Comparison of ENCODE assay signal across 21 mouse cellular contexts in genomic region chr11:49888469-49888868, GRCm38 (mm10). TPM values are rescaled to one million over a fixed set of nuclear protein-coding genes. Genes with fewer than 3 reads are reported as not detected.
"Had no signal": no experiment of that assay in that cellular context is flagged by ENCODE, and none has a peak within 500 bp of the region (broad histone marks: within the 10 kb centered on the region; RNA-seq: fewer than 3 reads in every experiment).

No protein-coding gene starts in this region.

- H3K27ac ChIP-seq: limb, embryonic 12.5 days; limb, embryonic 15.5 days; liver, embryonic 13.5 days; lung, embryonic 15.5 days; midbrain, embryonic 10.5 days; midbrain, embryonic 13.5 days; neural tube, embryonic 12.5 days; neural tube, embryonic 15.5 days; stomach, postnatal 0 days had no signal

- H3K4me2 ChIP-seq: limb, embryonic 12.5 days; limb, embryonic 15.5 days; liver, embryonic 13.5 days; lung, embryonic 15.5 days; midbrain, embryonic 13.5 days; neural tube, embryonic 12.5 days; neural tube, embryonic 15.5 days had no signal

- DNase-seq: kidney, adult 18-20 months; kidney, adult 9 months; kidney, postnatal 14 days; kidney, postnatal 4 days; left cerebral cortex, postnatal 4 days; liver, embryonic 13.5 days; lung, adult 18-20 months; lung, postnatal 10 days; lung, postnatal 36 days; thymus, adult 18-20 months; thymus, postnatal 36 days had no signal

- H3K4me1 ChIP-seq: limb, embryonic 12.5 days; limb, embryonic 15.5 days; lung, embryonic 15.5 days; midbrain, embryonic 10.5 days; neural tube, embryonic 12.5 days; neural tube, embryonic 15.5 days had no signal

- H3K4me3 ChIP-seq: limb, embryonic 12.5 days; limb, embryonic 15.5 days; liver, embryonic 13.5 days; lung, embryonic 15.5 days; megakaryocyte, embryonic 14.5 days; midbrain, embryonic 10.5 days; midbrain, embryonic 13.5 days; neural tube, embryonic 12.5 days; neural tube, embryonic 15.5 days had no signal

- H3K9ac ChIP-seq: limb, embryonic 12.5 days; limb, embryonic 15.5 days; liver, embryonic 13.5 days; lung, embryonic 15.5 days; midbrain, embryonic 13.5 days; neural tube, embryonic 12.5 days; neural tube, embryonic 15.5 days had no signal

- H3K9me3 ChIP-seq: limb, embryonic 12.5 days; limb, embryonic 15.5 days; liver, embryonic 13.5 days; lung, embryonic 15.5 days; megakaryocyte, embryonic 14.5 days; midbrain, embryonic 10.5 days; midbrain, embryonic 13.5 days; neural tube, embryonic 12.5 days; neural tube, embryonic 15.5 days had no signal

- H3K27me3 ChIP-seq: limb, embryonic 12.5 days; limb, embryonic 15.5 days; liver, embryonic 13.5 days; lung, embryonic 15.5 days; midbrain, embryonic 13.5 days; neural tube, embryonic 12.5 days; neural tube, embryonic 15.5 days had no signal

- ATAC-seq: intestine, embryonic 16.5 days; midbrain, embryonic 13.5 days had no signal

RNA-seq across cellular contexts. Expression of gene Rasgef1c, which starts 13.2 kb away (rescaled TPM):
- polyA plus RNA-seq: liver, embryonic 13.5 days had no signal
